Mouse (Mus musculus): Measurements from ENCODE around the gene Rnf26. TPM values are rescaled to one million over a fixed set of nuclear protein-coding genes. Genes with fewer than 3 reads are reported as not detected.

The Rnf26 gene
- polyA plus RNA-seq, 1 experiment from 2014 or later: 80.1 TPM

GRCm38 (mm10) chr9:44066785-44067225 lies 46.5 kb downstream of the Rnf26 start, which contains the start of gene Usp2:
Usp2 (plus strand) TSS chr9:44067021.
- under 1% methylated on average over 38 of the region's 38 CpGs for WGBS
- DNase-seq (ENCODE audit: low spot score): peak; percentile 99

GRCm38 (mm10) chr9:44065177-44065576 lies 48.1 kb downstream of the Rnf26 start:
- Histone ChIP-seq H3K4me1 (peaks cover 30% of the 10 kb centered on the region), H3K4me3 (no peak overlapping the region), H3K27ac (replicated peaks) (no peak overlapping the region), H3K9me3 (no peaks in the 10 kb centered on the region), H3K36me3 (replicated peaks) (no peaks in the 10 kb centered on the region), H3K27me3 (replicated peaks; ENCODE audit: low read depth, poor library complexity, severe bottlenecking) (peaks cover 7% of the 10 kb centered on the region; the same call in 1 of the 2 replicates)
- WGBS: 35% methylated on average over 1 of the region's 1 CpGs
- DNase-seq (ENCODE audit: low spot score): no peak

More at GRCm38 (mm10) chr9:44066785-44067225, 46.5 kb downstream of the Rnf26 start, which contains the start of gene Usp2:
- peak within 1 kb of the TSS; percentile 65 for H3K4me3 ChIP-seq
- H3K4me1 ChIP-seq: peaks cover 46% of the 10 kb centered on the region
- H3K27me3 ChIP-seq (replicated peaks; ENCODE audit: low read depth, poor library complexity, severe bottlenecking): peaks cover 7% of the 10 kb centered on the region; the same call in 1 of the 2 replicates
- H3K36me3 ChIP-seq (replicated peaks): no peaks in the 10 kb centered on the region
- no peaks in the 10 kb centered on the region for H3K9me3 ChIP-seq
- peak within 1 kb of the TSS; percentile 63; the same call in 1 of the 2 replicates for H3K27ac ChIP-seq (replicated peaks)

GRCm38 (mm10) chr9:44058606-44059005 lies 54.7 kb downstream of the Rnf26 start:
- no peak overlapping the region for H3K27ac ChIP-seq (replicated peaks)
- no peak overlapping the region for H3K4me3 ChIP-seq
- no peaks in the 10 kb centered on the region for H3K36me3 ChIP-seq (replicated peaks)
- no peaks in the 10 kb centered on the region for H3K27me3 ChIP-seq (replicated peaks; ENCODE audit: low read depth, poor library complexity, severe bottlenecking)
- no peak for DNase-seq (ENCODE audit: low spot score)
- H3K4me1 ChIP-seq: no peaks in the 10 kb centered on the region
- 89% methylated on average over 6 of the region's 6 CpGs for WGBS
- no peaks in the 10 kb centered on the region; the same call in 1 of the 2 replicates for H3K9me3 ChIP-seq

GRCm38 (mm10) chr9:44053936-44054335 lies 59.4 kb downstream of the Rnf26 start:
- Histone ChIP-seq H3K36me3 (replicated peaks) (no peaks in the 10 kb centered on the region), H3K27ac (replicated peaks) (no peak overlapping the region), H3K4me1 (peaks cover 1% of the 10 kb centered on the region; the same call in 1 of the 2 replicates), H3K9me3 (no peaks in the 10 kb centered on the region; the same call in 1 of the 2 replicates), H3K4me3 (no peak overlapping the region), H3K27me3 (replicated peaks; ENCODE audit: low read depth, poor library complexity, severe bottlenecking) (peaks cover 4% of the 10 kb centered on the region; the same call in 1 of the 2 replicates)
- no peak for DNase-seq (ENCODE audit: low spot score)
- 75% methylated on average over 1 of the region's 1 CpGs for WGBS

GRCm38 (mm10) chr9:44052855-44053254 lies 60.5 kb downstream of the Rnf26 start:
- no peaks in the 10 kb centered on the region for H3K36me3 ChIP-seq (replicated peaks)
- no peak overlapping the region for H3K4me3 ChIP-seq
- no peak overlapping the region for H3K27ac ChIP-seq (replicated peaks)
- WGBS: 59% methylated on average over 3 of the region's 3 CpGs
- DNase-seq (ENCODE audit: low spot score): no peak
- peaks cover 15% of the 10 kb centered on the region; the same call in 1 of the 2 replicates for H3K27me3 ChIP-seq (replicated peaks; ENCODE audit: low read depth, poor library complexity, severe bottlenecking)
- peaks cover 8% of the 10 kb centered on the region; the same call in 1 of the 2 replicates for H3K4me1 ChIP-seq
- H3K9me3 ChIP-seq: no peaks in the 10 kb centered on the region; the same call in 1 of the 2 replicates

GRCm38 (mm10) chr9:44049381-44050165 lies 63.7 kb downstream of the Rnf26 start:
- H3K27ac ChIP-seq (replicated peaks): no peak overlapping the region
- no peak overlapping the region for H3K4me3 ChIP-seq
- H3K4me1 ChIP-seq: peaks cover 17% of the 10 kb centered on the region
- no peaks in the 10 kb centered on the region for H3K9me3 ChIP-seq
- no peak for DNase-seq (ENCODE audit: low spot score)
- H3K27me3 ChIP-seq (replicated peaks; ENCODE audit: low read depth, poor library complexity, severe bottlenecking): peaks cover 40% of the 10 kb centered on the region
- H3K36me3 ChIP-seq (replicated peaks): no peaks in the 10 kb centered on the region
- WGBS: 87% methylated on average over 8 of the region's 8 CpGs

GRCm38 (mm10) chr9:44048541-44049380 lies 64.6 kb downstream of the Rnf26 start:
- Histone ChIP-seq H3K9me3 (no peaks in the 10 kb centered on the region), H3K27ac (replicated peaks) (no peak overlapping the region), H3K4me3 (no peak overlapping the region), H3K4me1 (peaks cover 24% of the 10 kb centered on the region), H3K27me3 (replicated peaks; ENCODE audit: low read depth, poor library complexity, severe bottlenecking) (peaks cover 49% of the 10 kb centered on the region), H3K36me3 (replicated peaks) (no peaks in the 10 kb centered on the region)
- no peak for DNase-seq (ENCODE audit: low spot score)
- 80% methylated on average over 15 of the region's 15 CpGs for WGBS

GRCm38 (mm10) chr9:44047571-44048490 lies 65.5 kb downstream of the Rnf26 start:
- H3K4me1 ChIP-seq: peaks cover 33% of the 10 kb centered on the region
- peaks cover 58% of the 10 kb centered on the region for H3K27me3 ChIP-seq (replicated peaks; ENCODE audit: low read depth, poor library complexity, severe bottlenecking)
- WGBS: 74% methylated on average over 14 of the region's 14 CpGs
- DNase-seq (ENCODE audit: low spot score): no peak
- no peak overlapping the region for H3K4me3 ChIP-seq
- no peaks in the 10 kb centered on the region for H3K36me3 ChIP-seq (replicated peaks)
- H3K9me3 ChIP-seq: no peaks in the 10 kb centered on the region
- no peak overlapping the region for H3K27ac ChIP-seq (replicated peaks)

GRCm38 (mm10) chr9:44047071-44047470 lies 66.2 kb downstream of the Rnf26 start:
- Histone ChIP-seq H3K27ac (replicated peaks) (no peak overlapping the region), H3K9me3 (no peaks in the 10 kb centered on the region), H3K27me3 (replicated peaks; ENCODE audit: low read depth, poor library complexity, severe bottlenecking) (peaks cover 66% of the 10 kb centered on the region), H3K36me3 (replicated peaks) (no peaks in the 10 kb centered on the region), H3K4me1 (peaks cover 36% of the 10 kb centered on the region), H3K4me3 (no peak overlapping the region)
- 71% methylated on average over 6 of the region's 6 CpGs for WGBS
- no peak for DNase-seq (ENCODE audit: low spot score)

GRCm38 (mm10) chr9:44046426-44046825 lies 66.9 kb downstream of the Rnf26 start:
- Histone ChIP-seq H3K27ac (replicated peaks) (no peak overlapping the region), H3K27me3 (replicated peaks; ENCODE audit: low read depth, poor library complexity, severe bottlenecking) (peaks cover 72% of the 10 kb centered on the region), H3K9me3 (no peaks in the 10 kb centered on the region), H3K36me3 (replicated peaks) (no peaks in the 10 kb centered on the region), H3K4me1 (peaks cover 36% of the 10 kb centered on the region), H3K4me3 (no peak overlapping the region)
- WGBS: 88% methylated on average over 12 of the region's 12 CpGs
- DNase-seq (ENCODE audit: low spot score): no peak

GRCm38 (mm10) chr9:44045884-44046272 lies 67.4 kb downstream of the Rnf26 start:
- 85% methylated on average over 5 of the region's 5 CpGs for WGBS
- no peak overlapping the region for H3K4me3 ChIP-seq
- no peaks in the 10 kb centered on the region for H3K36me3 ChIP-seq (replicated peaks)
- no peaks in the 10 kb centered on the region for H3K9me3 ChIP-seq
- DNase-seq (ENCODE audit: low spot score): no peak
- H3K4me1 ChIP-seq: peaks cover 36% of the 10 kb centered on the region
- no peak overlapping the region for H3K27ac ChIP-seq (replicated peaks)
- peaks cover 77% of the 10 kb centered on the region for H3K27me3 ChIP-seq (replicated peaks; ENCODE audit: low read depth, poor library complexity, severe bottlenecking)
